Mouse (Mus musculus) cerebellum, postnatal 25 days (tissue): Measurements from ENCODE around the gene Gosr2.

Experiments used
- DNase-seq, 2 experiments: peaks; one replicate each; pipeline ENCODE4 v3.0.0; 2021; ENCODE audit warnings: mixed read lengths in 2 of 2

Gosr2 gene

DNA sequence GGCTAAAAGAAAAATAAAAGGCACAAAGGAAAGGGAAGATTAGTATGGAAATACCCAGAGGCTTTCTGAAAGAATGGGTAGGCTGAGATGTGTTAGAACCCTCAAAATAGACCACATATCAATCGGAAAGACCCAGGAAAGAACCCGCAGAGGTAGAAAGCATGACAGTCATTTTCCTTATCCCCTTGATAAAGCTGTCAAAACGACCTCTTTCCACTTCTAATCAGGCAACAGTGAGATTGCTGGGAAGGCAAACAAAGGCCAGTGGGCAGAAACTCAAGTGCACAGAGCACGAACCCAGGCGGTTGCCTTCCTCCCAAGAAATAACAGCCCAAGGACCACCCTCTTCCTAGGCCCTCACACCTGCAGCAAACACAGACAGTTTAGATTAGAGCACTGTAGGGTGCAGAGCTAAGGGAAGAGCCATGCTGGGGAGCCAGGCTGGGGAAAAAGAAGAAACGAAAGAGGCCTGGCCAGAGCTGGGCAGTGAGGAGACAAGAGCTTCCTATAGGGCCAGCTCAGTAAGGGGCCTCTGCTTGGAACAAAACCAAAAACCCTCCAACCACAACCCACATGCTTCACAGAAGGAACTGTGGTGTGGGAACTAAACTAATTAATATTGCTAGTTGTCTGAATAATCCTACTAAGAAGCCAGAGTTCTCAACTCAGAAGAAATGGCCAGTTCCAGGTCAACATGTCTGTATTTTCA lies 9.3 kb downstream of the Gosr2 start:
- DNase-seq, result no peak

- no peak for DNase-seq
Measured at GRCm38 (mm10) chr11:103686706-103687105, 11.0 kb downstream of the Gosr2 start.

DNA sequence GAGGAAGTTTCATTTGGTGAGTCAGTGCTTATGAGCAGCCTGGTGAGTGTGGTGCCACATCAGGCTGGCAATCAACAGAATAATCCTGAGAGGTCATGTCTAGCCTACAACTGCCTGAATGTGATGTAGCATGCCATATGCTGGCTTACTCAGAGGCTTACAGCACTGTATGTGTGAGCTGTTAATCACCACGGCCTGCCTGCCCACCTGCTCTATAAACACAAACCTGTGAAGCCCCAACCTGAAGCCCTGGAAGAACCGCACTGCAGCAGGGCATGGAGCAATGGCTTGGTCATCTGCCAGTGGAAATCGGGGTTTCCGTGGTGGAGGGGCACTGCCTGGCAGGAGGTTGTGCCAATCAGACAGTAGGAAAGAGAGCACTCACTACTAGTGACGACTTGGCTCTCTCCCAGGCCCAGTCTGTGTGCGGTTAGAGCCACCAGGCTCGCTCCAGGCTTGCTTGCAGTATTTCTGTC lies 12.4 kb downstream of the Gosr2 start:
- DNase-seq, result peak in 1 of 2 experiments; percentile 53

- no peak for DNase-seq
Measured at GRCm38 (mm10) chr11:103683667-103684334, 13.9 kb downstream of the Gosr2 start.

- peak; percentile 57 to 71 for DNase-seq
Measured at GRCm38 (mm10) chr11:103677042-103677441, 20.7 kb downstream of the Gosr2 start.

DNA sequence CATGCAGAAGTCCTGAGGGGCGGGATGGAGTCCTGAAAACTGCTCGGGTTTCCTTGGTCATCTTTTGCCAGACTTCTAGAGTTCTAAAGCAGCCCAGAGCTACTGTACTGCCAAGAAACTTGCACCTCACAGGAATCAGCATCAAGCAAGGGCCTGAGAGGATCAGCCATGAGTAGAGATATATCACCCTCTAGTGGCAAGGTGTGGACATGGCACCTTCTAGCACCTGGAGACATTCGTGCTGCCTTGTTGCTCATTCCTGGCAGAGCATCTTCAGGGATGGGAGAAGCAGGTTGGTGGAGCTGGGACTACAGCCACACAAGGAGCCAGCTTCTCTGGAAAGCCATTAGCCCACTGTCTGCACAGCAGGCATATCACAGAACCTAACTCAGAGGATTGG lies 22.1 kb downstream of the Gosr2 start:
- peak; percentile 71 to 84 for DNase-seq

- DNase-seq, result no peak
Measured at GRCm38 (mm10) chr11:103666907-103667426, 30.7 kb downstream of the Gosr2 start.

DNA sequence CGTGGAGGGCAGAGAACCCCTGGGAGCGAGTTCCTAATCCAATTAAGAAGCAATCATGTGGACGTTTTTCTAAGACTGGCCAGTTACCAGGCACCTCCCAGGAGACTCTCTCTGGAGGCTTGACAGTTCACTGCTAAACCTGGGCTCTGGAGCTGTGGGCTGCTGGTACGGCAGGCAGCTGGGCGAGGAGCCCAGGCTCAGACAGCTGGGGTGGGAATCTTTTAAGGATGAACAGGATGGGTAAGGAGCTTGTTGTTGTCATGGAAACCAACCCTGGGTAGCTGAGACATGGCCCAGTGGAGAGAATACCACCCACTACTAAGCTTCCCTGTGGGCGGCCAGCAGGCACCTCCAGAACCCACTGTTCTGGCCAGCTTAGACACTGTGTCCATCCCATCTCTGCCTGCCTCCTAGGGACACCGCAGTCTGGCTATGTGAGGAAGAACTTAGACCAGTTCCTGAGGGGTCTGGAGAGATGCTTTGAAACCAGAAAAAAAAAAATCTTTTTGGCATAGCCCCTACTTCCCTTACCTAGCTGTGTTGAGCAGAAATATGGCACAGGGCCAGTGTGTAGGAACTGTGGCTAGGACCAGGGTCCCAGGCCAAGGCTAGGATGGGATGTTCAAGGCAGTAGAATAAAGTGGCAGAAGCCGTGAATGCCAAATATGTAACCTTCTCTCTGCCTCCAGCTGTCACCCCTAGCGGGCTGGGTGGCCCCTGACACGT lies 31.4 kb downstream of the Gosr2 start:
- DNase-seq, result peak; percentile 37 to 44

DNA sequence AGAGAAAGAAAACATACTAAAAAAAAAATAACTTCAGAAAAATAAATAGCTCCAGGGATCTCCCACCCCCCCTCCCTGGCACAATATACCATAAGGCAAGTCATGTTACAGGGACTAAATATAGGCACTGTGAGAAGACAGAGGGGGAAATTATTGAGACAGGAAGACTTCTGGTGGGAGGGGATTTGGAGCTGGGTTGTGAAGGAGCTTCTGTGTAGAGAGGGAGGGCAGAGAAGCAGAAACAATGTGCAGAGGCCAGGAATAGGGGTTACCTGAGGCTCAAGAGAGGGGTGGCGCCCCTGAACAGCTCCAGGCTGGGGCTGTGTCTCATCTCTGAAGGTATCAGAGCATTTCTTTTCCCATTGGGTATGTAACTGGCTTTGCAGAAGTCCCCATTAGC lies 32.0 kb downstream of the Gosr2 start:
- DNase-seq, result no peak

DNA sequence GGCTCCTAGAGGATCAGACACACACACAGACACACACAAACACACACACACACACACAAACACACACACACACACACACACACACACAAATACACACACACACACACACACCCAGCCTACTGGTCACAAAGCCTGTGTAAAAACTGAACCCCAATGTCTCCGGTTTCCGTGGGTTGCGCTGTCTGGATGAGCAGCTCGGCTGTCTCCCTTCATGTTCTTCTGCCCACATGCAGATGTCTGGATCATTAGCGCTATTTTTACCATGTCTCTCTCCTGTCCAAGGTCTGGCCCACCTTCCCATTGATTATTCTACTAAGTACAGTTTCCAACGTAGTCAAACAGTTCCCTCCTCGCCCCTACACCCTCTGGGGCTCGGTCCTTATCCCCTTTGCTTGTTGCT lies 34.6 kb downstream of the Gosr2 start:
- DNase-seq, result no peak

DNA sequence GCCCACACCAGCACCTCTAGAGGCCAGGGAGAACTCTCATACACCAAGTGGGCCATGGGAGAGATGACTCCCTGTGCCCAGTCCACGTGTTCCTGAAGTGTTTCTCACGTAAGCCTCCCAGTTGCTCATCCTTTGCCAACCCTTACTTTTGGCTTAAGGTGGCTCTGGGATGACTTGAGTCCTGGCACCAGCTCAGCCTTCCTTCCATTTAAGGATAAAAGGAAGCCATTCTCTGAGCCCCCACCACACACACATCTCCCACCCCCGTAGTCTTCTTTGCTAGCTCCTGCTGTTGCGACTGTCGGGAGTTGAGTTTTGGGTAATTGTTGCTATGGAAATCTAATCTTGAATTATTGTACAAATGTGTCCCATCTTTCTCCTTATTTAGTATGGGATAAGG lies 35.2 kb downstream of the Gosr2 start:
- DNase-seq, result no peak

- peak in 1 of 2 experiments; percentile 33 for DNase-seq
Measured at GRCm38 (mm10) chr11:103661863-103662262, 35.8 kb downstream of the Gosr2 start.

DNA sequence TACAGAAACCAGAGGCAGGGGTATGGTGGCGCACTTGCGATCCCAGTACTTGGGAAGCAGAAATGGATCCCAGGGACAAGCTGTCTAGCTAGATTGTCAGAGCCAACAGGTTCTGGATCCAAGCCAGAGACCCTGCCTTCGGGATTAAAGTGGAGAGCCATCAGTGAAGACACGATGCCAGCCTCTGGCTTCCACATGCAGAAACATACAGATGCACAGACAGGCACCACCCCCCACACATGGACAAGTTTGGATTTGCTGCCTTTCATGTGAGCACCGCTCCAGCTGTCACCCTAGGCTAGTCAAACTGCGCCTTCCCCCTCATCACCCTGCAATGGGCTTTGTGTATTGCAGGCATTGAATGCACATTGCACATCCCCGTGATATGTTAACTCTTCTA lies 39.5 kb downstream of the Gosr2 start:
- DNase-seq, result no peak

DNA sequence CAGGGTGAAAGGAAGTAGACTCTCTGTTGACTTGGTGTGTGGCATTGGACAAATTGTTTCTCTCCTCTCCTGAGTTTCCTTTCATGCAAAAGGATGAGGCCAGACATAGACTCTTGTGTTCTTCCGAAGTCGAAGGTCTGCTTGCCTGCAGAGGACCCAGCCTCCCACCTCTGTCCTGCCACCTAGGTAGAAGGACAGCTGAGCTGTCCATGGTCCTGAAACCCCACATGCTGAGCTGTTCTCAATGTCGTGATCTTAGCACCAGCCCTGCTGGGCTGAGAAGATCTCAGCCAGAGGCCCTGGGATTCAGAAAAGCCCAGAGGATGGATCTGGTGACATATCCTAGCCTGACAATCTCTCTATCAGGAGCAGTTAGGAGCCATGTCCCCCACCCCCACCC lies 41.2 kb downstream of the Gosr2 start:
- no peak for DNase-seq

DNA sequence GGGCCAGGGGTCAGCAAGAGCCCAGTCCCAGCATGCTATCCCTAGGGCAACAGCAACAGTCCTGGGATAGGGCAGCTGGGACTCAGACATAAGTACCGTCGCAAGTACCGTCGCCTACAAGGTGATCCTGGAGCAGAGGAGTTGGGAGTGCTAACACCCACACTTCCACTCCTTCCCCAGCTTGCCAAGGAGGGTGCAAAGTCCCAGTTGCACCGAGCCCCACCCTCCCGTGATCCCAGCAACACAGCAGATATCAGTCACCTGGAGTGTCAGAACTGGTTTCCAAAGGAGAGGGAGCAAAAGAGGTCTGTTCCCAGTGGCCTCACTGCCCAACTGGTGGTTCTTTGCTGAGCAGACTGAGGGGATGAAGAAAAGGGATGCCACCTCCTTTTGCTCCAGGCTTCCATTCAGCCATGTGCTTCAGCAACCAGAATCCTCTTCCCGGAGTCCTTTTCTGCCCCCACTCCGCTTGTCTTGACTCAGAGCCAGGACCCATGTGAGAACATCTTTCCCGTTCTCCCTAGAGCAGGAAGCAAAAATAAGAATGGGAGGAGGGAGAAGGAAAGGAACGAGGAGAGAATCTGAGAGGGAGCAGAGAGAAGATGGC lies 44.2 kb downstream of the Gosr2 start:
- DNase-seq, result no peak

DNA sequence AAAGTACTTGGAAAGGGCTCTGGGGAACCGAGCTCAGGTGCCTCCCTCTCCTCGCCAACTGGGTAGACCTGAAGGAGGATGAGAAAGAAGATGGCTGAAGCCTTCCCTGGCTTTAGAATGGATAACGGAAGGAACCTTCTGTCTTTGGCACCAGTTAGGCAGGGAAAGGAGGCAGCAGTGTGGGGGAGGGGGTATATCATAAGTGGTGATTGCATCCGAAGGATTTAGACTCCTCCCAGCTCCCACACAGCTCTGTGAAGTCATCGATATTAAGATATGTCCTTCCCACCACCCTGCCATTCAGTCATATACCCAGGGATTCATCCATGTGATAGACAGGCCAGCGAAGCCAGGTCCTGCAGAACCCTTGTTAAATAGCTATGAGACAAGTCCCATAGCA lies 46.3 kb downstream of the Gosr2 start:
- DNase-seq, result no peak

- peak in 1 of 2 experiments; percentile 28 for DNase-seq
Measured at GRCm38 (mm10) chr11:103649983-103650493, 47.7 kb downstream of the Gosr2 start.

- DNase-seq, result peak; percentile 30 to 51
Measured at GRCm38 (mm10) chr11:103649301-103649982, 48.3 kb downstream of the Gosr2 start, which contains the start of gene Rprml. Rprml (plus strand) TSS chr11:103649570.

DNA sequence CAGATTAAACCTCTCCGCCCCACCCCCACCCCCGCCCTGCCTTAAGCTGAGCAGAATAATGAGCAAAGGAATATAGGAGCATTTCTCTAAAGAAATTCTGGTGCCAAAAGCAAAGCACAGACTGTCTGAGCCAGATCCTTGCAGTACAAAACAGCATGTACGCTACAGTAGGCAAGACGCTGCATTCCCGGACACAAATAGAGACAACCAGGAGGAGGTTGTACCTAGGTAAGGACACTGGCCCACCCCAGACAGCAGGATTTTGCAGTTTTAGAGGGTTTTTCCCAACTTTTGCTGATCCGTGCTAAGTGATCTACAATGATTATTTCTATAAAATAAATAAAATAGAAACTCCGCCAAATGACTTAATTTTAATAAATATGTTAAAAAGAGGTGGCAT lies 49.0 kb downstream of the Gosr2 start:
- no peak for DNase-seq

DNA sequence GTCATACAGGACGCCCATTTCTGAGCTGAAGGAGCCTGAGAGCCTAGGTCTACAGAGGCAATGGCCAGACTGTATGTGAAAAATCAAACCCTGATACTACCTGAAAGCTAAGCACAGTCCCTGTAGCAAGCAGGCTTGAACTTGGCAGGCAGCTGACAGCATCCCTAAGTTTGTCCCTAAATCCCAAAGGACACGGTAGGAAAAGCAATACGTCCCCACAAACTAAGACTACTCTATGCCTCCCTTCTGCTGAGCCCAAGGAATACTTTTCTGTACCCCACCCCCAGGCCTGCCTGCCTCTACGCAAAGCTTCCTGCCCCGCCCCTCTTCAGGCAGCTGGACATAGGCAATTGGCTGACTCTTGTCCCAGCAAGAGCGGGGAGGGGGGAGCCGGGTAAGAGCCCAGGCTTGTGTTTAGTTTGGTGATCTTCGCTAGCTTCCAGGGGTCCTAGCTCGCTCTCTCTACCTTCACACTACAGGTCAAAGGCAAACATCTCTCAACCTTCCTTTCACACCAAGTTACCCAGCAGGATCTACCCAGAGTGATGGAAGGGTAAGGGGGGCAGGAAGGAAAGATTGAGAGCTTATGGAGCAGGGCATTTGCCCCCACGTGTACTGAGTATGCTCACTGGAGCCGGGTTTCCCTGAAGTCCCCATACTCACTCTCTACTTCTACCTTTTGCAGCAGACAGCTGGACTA lies 49.6 kb downstream of the Gosr2 start:
- no peak for DNase-seq

DNA sequence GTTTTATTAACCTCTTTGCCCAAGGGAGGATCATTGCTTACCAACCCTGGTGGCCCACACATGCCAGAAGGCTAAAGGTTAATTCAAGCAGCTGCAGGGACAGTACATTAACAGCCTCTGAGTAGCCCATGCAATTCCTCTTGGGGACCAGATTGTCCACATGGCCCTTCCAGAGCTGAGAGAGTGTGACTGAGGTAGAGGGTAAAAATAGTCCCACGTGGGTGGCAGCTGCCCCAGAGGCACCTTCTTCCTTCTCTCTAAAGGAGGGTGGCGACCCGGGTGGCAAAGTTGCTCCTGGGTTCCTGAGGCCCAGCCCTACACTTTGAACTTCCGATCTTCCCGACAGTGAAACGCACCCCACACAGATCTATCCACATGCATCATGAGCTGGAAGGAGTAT lies 51.4 kb downstream of the Gosr2 start:
- no peak for DNase-seq
